Mouse (Mus musculus) lung, embryonic 16.5 days (tissue): Measurements from ENCODE around the gene Rgl3. TPM values are rescaled to one million over a fixed set of nuclear protein-coding genes. Genes with fewer than 3 reads are reported as not detected.

ENCODE experiments used
- ATAC-seq: fragments of 200-750 bp; cut with Nextera tagmentation; 2 replicates; pipeline ENCODE4 v1.8.0; 2017; ENCODE audit warnings: low read depth, mild to moderate bottlenecking, moderate library complexity
- H3K27ac ChIP-seq: fragments of 300-500 bp; sonication (generic); 2 replicates; pipeline ENCODE4 v1.5.1; 2014; ENCODE audit warnings: mild to moderate bottlenecking, control low read depth, low read length
- H3K27me3 ChIP-seq: fragments of 300-500 bp; sonication (generic); 2 replicates; pipeline ENCODE4 v1.6.1; 2014; ENCODE audit warnings: low read depth, low read length, mixed read lengths; ENCODE audit not compliant: control insufficient read depth, insufficient read depth
- H3K36me3 ChIP-seq: fragments of 300-500 bp; sonication (generic); 2 replicates; pipeline ENCODE4 v1.6.1; 2014; ENCODE audit warnings: low read length; ENCODE audit not compliant: control insufficient read depth, insufficient read depth
- H3K4me1 ChIP-seq: fragments of 300-500 bp; sonication (generic); replicated peaks from 2 replicates; pipeline ENCODE4 v1.6.1; 2014; ENCODE audit warnings: low read length, mixed read lengths; ENCODE audit not compliant: control insufficient read depth, insufficient read depth
- H3K4me2 ChIP-seq: fragments of 300-500 bp; sonication (generic); 2 replicates; pipeline ENCODE4 v1.6.1; 2014; ENCODE audit warnings: low read depth, low read length, control low read depth
- H3K4me3 ChIP-seq: fragments of 300-500 bp; sonication (generic); 2 replicates; pipeline ENCODE4 v1.5.1; 2014; ENCODE audit warnings: mild to moderate bottlenecking, low read length, control low read depth
- H3K9ac ChIP-seq: fragments of 300-500 bp; sonication (generic); 2 replicates; pipeline ENCODE4 v1.6.1; 2014; ENCODE audit warnings: low read length, control low read depth
- H3K9me3 ChIP-seq: fragments of 300-500 bp; sonication (generic); 2 replicates; pipeline ENCODE4 v1.6.1; 2016; ENCODE audit warnings: low read length; ENCODE audit not compliant: control insufficient read depth
- WGBS: fragments of 180-500 bp; shearing (Covaris S2); extraction: QIAGEN DNeasy Blood & Tissue Kit; methylation state at CpG from one replicate; pipeline ENCODE4 v1.1.7; 2014; 5-methylcytosine and 5-hydroxymethylcytosine counted together
- polyA plus RNA-seq: library from polyadenylated mRNA; unstranded; fragments of >200 nt; fragmentation: Nextera tagmentation; extraction: Ambion mirVana; gene quantifications from 2 replicates; pipeline ENCODE4 v1.2.1, GENCODE M21; 2015

The Rgl3 gene
- polyA plus RNA-seq, 1 experiment from 2014 or later = 8.8 TPM

DNA sequence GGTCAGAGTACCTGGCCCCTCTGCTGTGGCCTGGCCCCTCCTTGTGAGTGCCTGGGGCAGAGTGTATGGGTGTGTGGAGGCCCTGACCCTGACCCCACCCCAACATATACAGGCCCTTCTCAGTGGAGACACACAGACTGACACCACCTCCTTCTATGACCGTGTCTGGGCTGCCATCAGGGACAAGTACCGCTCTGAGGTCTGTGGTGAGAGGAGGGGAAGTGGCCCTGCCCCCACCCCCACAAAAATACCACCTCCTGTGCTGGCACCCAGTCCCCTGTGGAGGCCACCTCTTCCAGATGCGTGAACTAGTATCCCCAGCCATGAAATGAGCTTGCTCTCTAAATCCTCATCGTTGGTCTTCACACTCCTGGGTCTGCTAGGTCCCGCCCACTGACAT is 21.8 kb upstream of the Rgl3 start:
- Histone ChIP-seq H3K4me3 (no peak overlapping the region), H3K4me2 (no peak overlapping the region), H3K4me1 (no peaks in the 10 kb centered on the region), H3K27me3 (no peaks in the 10 kb centered on the region), H3K27ac (no peak overlapping the region), H3K36me3 (peaks cover 70% of the 10 kb centered on the region), H3K9me3 (no peaks in the 10 kb centered on the region), H3K9ac (no peak overlapping the region)
- WGBS = 81% methylated on average over 5 of the region's 5 CpGs
- 0 out of 2 replicates have a peak, but pooled peaks have one; percentile 19 for ATAC-seq

DNA sequence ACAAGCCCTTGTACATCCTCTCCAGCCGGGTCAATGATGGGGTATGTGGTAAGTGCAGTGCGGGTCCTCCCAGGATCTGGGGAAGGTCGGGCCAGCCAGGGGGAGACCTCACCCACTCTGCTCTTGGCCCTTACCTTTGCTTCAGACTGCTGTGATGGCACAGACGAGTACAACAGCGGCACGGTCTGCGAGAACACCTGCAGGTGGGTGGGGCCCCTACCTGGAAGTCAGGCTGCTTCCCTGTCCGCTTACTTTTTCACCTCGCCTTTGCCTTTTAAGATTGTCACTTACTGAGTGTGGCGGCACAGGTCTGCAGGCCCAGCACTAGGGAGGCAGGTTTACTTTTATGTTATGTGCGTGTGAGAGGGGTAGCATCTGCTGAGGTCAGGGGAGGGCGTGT is 15.3 kb upstream of the Rgl3 start:
- no peak overlapping the region for H3K4me2 ChIP-seq
- H3K4me3 ChIP-seq = no peak overlapping the region
- ATAC-seq = no peak
- H3K9ac ChIP-seq = no peak overlapping the region
- peaks cover 38% of the 10 kb centered on the region for H3K36me3 ChIP-seq
- H3K27me3 ChIP-seq = no peaks in the 10 kb centered on the region
- 90% methylated on average over 12 of the region's 12 CpGs for WGBS
- H3K9me3 ChIP-seq = no peaks in the 10 kb centered on the region
- peaks cover 12% of the 10 kb centered on the region for H3K4me1 ChIP-seq
- H3K27ac ChIP-seq = no peak overlapping the region

DNA sequence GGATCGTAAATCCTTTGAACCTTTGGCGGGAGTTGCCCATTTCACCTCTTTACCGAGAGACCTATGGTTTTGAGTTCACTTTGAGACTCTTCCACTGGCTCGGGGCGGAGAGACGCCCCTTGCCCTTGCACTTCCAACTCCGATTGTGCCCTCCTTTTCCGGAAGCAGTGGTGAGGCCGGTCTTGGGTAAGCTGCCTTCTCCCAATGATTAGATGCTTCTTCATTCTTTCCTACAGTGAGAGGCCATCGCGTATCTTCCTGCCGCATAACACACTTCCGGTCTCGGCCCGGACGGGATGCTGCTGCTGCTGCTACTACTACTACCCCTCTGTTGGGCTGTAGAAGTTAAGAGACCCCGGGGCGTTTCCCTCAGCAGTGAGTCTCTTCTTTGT is 13.9 kb upstream of the Rgl3 start:
- Histone ChIP-seq H3K27me3 (no peaks in the 10 kb centered on the region; the same call in 1 of the 2 replicates), H3K4me3 (peak overlapping the region; percentile 71), H3K27ac (peak overlapping the region; percentile 29; the same call in 1 of the 2 replicates), H3K9me3 (no peaks in the 10 kb centered on the region), H3K9ac (peak overlapping the region; percentile 75), H3K4me2 (peak overlapping the region; percentile 71), H3K36me3 (peaks cover 27% of the 10 kb centered on the region), H3K4me1 (peaks cover 12% of the 10 kb centered on the region)
- under 1% methylated on average over 18 of the region's 18 CpGs for WGBS
- peak; percentile 6; the same call in 1 of the 2 replicates for ATAC-seq

DNA sequence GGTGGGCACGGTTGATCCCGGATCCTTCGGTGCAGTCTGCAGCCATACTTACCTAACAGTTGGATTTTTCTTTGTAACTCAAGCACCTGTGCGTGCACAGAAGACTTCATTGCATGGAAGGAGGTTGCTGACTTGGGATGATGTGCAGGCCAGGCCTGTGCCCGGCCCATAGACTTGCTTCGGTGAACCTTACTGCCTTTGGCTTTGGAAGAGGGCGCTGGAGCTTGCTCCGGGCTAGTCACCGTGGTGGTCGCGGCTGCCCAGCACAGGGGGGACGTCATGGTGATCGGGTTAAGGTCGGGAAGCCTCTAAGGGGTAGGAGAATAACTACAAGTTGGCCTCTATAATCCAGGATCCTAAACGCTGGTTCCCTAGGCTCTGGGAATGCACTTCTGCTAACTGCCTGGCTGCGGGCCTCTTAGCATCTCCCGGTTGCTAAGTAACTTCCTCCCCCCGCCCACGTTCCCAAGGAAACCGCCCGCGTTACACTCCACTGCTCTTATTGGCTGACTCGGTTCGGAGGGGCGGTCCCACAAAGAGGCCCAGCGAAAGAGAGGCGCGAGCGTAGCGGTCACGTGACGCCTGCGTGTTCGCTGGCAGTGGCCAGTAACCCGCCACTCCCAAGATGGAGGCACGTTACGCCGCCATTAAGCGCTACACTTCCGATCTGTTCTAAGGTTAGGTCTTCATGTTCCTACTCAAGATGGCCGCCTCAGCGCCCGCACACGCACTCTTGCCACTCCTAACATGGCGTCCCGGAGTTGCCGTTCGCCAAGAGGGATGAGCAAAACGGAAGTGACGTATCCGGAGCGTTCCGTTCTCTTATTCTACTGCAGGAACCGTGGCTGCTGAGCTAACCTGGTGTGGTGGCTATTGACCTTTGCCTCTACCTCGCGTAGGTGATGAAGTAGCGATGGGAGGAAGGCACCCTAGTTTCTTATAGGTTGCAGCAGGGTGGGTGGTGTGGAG is 13.2 kb upstream of the Rgl3 start, which contains the start of the genes Ccdc151 and Prkcsh:
TSS of gene Ccdc151 (minus strand) at position 441 of the 969 bp plus-strand sequence.
TSS of gene Prkcsh (plus strand) at position 613 of the 969 bp plus-strand sequence.
- 6% methylated on average over 57 of the region's 57 CpGs for WGBS
- ATAC-seq = peak; percentile 99
- peaks cover 22% of the 10 kb centered on the region for H3K36me3 ChIP-seq

DNA sequence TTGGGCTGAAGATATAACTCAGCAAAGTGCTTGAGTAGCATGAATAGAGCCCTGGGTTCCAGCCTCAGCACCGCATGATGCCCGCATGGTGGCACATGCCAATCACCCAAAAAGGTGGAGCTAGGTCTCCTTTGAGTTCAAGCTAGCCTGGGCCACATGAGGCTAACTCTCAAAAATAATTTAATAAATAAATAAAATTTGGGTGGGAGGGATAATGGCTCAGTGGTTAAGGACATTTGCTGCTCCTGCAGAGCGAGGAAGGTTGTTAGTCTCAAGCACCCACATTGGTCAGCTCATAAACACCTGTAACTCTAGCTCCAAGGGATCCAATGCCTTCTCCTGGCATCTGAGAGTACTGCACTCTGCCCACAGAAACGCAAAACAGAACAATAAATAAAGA is 12.4 kb upstream of the Rgl3 start:
- no peak overlapping the region for H3K4me3 ChIP-seq
- no peak overlapping the region for H3K27ac ChIP-seq
- no peak for ATAC-seq
- peaks cover 15% of the 10 kb centered on the region for H3K36me3 ChIP-seq
- 88% methylated on average over 4 of the region's 4 CpGs for WGBS
- peaks cover 12% of the 10 kb centered on the region for H3K4me1 ChIP-seq
- no peaks in the 10 kb centered on the region for H3K9me3 ChIP-seq
- no peak overlapping the region for H3K9ac ChIP-seq
- H3K27me3 ChIP-seq = no peaks in the 10 kb centered on the region; the same call in 1 of the 2 replicates
- no peak overlapping the region for H3K4me2 ChIP-seq

More for the DNA sequence above, 13.2 kb upstream of the Rgl3 start, which contains the start of the genes Ccdc151 and Prkcsh:
- peak within 1 kb of the TSS; percentile 75 for H3K9ac ChIP-seq
- H3K9me3 ChIP-seq = no peaks in the 10 kb centered on the region
- peak within 1 kb of the TSS; percentile 71 for H3K4me2 ChIP-seq
- peak within 1 kb of the TSS; percentile 29; the same call in 1 of the 2 replicates for H3K27ac ChIP-seq
- peak within 1 kb of the TSS; percentile 71 for H3K4me3 ChIP-seq
- H3K4me1 ChIP-seq = peaks cover 12% of the 10 kb centered on the region
- no peaks in the 10 kb centered on the region; the same call in 1 of the 2 replicates for H3K27me3 ChIP-seq

DNA sequence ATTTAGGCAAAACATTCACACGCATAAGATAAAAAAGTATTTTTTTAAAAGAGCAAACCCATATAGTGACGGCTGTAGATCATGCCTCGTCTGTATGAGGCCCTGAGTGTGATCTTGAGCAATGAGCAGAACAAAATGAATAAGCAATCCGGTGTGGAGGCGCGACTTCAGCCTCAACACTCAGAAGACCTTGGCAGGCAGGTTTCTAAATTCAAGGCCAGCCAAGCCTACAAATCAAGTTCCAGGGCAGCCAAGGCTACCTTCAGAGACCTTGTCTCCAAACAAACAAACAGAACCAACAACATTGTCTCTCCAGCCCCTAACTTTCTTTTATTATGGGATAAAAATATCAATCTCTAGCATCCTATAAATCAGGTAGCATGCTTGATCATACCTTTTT is 11.1 kb upstream of the Rgl3 start:
- 84% methylated on average over 6 of the region's 6 CpGs for WGBS

DNA sequence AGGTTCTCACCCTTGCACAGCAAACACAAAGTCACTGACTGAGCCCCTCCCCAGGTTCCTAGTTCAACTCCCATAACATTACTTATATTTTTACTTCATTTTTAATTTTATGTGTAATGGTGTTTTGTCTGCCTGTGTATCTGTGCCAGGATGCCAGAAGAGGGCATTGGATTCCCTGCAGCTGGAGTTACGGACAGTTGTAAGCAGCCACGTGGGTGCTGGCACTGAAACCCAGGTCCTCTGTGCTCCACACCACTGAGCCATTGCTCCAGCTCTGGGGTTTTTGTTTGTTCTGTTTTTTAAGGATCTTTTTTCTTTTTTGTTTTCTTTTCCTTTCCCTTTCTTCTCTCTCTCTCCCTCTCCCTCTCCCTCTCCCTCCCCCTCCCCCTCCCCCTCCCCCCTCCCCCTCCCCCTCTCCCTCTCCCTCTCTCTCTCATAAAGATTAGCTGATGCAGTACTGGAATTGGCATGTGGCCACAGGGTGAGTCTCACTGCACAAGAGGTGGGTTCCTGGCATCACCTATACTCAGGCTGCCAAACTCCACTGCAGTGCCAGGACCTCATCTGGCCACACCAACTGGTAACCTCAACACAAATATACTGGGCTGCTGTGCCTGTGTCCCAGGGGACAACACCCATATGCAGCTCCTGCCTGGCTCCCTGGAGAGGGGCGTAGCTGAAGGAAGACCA is 7.1 kb upstream of the Rgl3 start:
- ATAC-seq = no peak
- H3K4me1 ChIP-seq = no peaks in the 10 kb centered on the region
- no peak overlapping the region for H3K4me2 ChIP-seq
- H3K9ac ChIP-seq = no peak overlapping the region
- H3K36me3 ChIP-seq = no peaks in the 10 kb centered on the region
- no peak overlapping the region for H3K4me3 ChIP-seq
- 80% methylated on average over 3 of the region's 3 CpGs for WGBS
- peaks cover 9% of the 10 kb centered on the region for H3K27me3 ChIP-seq
- no peaks in the 10 kb centered on the region for H3K9me3 ChIP-seq
- no peak overlapping the region for H3K27ac ChIP-seq

More for the DNA sequence above, 11.1 kb upstream of the Rgl3 start:
- H3K36me3 ChIP-seq = peaks cover 10% of the 10 kb centered on the region
- no peak overlapping the region for H3K4me2 ChIP-seq
- H3K9me3 ChIP-seq = no peaks in the 10 kb centered on the region
- peaks cover 12% of the 10 kb centered on the region for H3K4me1 ChIP-seq
- no peak for ATAC-seq
- no peak overlapping the region for H3K9ac ChIP-seq
- H3K4me3 ChIP-seq = no peak overlapping the region
- H3K27me3 ChIP-seq = no peaks in the 10 kb centered on the region; the same call in 1 of the 2 replicates
- H3K27ac ChIP-seq = no peak overlapping the region

DNA sequence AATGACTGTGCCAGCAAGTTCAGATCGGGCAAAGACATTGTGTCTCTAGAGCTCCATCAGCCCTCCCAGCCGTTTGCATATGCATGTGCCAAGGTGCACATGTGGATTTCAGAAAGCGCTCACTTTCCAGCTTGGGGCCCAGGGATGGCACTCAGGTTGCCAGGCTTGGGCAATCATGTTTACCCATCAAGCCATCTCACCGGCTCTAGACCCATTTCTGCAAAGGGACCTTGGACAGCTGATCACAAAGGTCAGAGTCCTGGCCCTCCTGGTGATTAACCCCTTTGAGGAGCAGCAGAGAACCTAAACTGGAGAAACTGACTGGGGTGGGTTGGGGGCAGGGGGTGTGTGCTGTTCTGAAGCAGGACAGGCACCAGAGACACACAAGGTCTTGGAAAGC is 3.0 kb upstream of the Rgl3 start:
- Histone ChIP-seq H3K4me1 (peaks cover 7% of the 10 kb centered on the region), H3K9ac (no peak overlapping the region), H3K4me3 (no peak overlapping the region), H3K36me3 (no peaks in the 10 kb centered on the region), H3K4me2 (no peak overlapping the region), H3K27ac (no peak overlapping the region), H3K27me3 (peaks cover 49% of the 10 kb centered on the region), H3K9me3 (no peaks in the 10 kb centered on the region)
- no peak for ATAC-seq
- WGBS = 74% methylated on average over 4 of the region's 4 CpGs
